Mouse (Mus musculus): ENCODE data around the gene Abcg5.

Abcg5 gene

DNA sequence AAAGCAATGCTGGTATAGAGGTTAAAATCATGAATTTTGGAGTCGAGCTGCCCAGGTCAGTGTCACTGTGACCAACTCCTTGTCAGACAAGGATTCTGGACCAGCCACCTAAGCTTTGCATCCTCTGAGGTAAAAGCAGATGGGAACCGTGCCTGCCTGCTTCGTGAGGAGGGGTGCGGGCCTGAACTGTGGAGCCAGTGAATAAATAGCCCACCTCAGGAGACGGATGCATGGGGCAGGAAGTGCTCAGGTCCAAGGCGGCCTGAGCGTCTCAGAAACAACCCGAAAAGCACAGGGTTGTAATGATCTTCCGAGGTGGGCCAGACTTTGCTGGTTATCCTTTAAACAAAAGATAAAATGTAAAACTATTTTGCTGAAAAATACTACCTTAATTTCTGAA lies 37.7 kb downstream of the Abcg5 start:
- no peak for DNase-seq (ENCODE audit: extremely low spot score)

GRCm38 (mm10) chr17:84644292-84645050 lies 38.3 kb downstream of the Abcg5 start:
- DNase-seq (ENCODE audit: extremely low spot score), result peak; percentile 32

DNA sequence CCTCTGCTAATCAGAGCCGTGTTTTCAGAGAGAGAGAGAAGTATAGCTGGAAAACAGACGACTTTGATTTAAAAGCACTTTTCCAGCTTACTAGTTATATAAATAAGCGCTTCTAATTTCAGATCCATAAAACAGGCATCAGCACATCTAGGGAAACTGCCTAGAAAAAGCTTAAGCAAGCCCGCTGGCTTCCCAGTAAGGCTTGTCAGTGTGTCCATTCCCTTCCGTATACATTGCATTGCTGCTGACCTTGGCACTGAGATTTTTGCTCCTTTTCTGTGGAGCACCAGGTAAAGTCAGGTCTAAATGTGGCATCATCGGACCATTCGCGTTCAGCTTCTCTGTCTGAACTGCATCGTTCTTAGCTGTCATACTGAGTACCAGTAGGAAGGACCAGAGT lies 40.5 kb downstream of the Abcg5 start:
- no peak for DNase-seq (ENCODE audit: extremely low spot score)

GRCm38 (mm10) chr17:84641893-84642292 lies 40.9 kb downstream of the Abcg5 start:
- DNase-seq (ENCODE audit: extremely low spot score), result peak; percentile 49

GRCm38 (mm10) chr17:84639796-84640378 lies 42.9 kb downstream of the Abcg5 start:
- DNase-seq (ENCODE audit: extremely low spot score), result no peak

DNA sequence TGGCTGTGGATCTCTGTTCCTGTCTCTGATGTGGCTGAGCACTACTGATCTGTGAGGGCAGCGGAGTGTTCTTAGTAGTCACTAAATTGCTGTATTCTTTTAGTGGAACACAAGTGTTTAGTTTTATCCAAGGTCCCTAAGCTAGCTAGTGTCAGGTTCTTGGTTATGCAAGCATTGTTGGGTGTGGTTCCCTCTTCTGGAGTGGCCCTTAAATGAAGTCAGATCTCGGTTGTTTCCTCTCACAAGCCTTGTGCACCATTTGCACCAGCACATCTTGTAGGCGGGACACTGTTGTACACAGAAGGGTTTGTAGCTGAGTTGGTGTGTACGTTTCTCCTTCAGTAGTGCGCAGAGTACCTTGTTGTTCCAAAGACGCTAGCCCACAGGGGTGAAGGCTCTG lies 44.8 kb downstream of the Abcg5 start:
- no peak for DNase-seq (ENCODE audit: extremely low spot score)

- no peak for DNase-seq (ENCODE audit: extremely low spot score)
Measured at GRCm38 (mm10) chr17:84636328-84636727, 46.5 kb downstream of the Abcg5 start.

- DNase-seq (ENCODE audit: extremely low spot score), result no peak
Measured at GRCm38 (mm10) chr17:84633443-84633842, 49.4 kb downstream of the Abcg5 start.

- no peak for DNase-seq (ENCODE audit: extremely low spot score)
Measured at GRCm38 (mm10) chr17:84631836-84632235, 51.0 kb downstream of the Abcg5 start.

DNA sequence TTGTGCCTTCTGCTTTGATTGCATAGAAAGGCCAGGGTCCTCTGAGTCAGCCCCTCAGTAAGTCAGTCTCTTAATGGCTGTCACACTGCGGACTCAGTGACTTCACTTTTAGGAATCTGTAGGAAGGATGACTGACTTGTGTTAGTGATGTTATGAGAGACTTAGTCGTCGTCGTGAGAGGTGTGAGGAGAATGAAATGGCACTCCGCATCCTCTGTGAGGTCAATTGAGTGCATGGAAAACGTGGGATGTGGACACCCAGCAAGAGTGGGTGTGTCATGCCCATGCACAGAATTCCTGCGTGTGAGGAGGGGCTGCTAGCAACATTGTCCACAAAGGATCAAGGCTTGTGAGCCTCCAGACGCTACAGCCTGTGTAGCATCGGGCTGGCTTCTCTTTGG lies 54.2 kb downstream of the Abcg5 start:
- DNase-seq (ENCODE audit: extremely low spot score), result no peak

DNA sequence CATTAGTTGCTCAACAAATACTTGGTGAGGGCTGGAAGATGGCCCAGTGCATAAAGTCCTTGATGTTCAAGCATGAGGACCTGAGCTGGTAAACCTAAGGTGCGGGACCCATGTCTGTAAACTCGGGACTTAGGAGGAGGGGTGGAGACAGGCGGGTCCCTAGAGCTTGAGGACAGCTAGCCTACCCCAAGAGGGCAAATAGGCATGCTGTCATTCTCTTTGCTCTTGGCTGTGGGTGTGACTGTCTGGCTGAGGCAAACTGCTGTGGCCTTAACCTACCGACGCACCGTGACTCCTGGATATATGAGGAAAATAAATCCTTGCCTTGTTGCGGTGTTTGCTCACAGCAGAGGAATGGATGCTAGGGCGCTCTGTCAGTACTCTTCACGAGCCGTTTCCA lies 55.1 kb downstream of the Abcg5 start:
- DNase-seq (ENCODE audit: extremely low spot score), result no peak

- peak; percentile 52 for DNase-seq (ENCODE audit: extremely low spot score)
Measured at GRCm38 (mm10) chr17:84626857-84627305, 55.9 kb downstream of the Abcg5 start.

DNA sequence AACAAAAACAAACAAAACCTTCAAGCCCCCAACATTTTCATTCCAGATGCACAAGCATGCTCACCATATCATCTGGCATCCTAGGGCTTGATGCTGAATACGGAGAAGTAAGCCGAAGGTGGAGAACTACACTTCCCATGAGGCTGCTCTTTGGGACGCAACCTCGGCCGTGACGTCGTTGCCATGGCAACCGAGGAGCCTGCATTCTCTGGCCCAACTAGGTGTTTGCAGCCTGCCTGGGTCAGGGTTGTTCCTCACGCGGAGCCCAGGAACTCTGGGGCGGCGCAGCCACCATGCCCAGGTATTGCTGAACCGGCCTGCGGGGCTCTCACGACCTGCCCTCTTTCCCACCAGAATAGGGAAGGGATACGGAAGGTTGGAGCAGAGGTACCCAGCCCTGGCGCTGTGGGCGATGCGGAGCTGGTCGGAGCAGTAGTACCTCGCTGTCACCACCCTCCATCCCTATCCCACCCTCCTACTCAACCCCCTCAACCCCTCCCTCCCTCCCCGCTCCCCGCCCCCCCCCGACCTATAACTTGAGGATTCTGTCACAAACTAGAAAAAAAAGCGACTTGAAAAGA lies 56.4 kb downstream of the Abcg5 start, which contains the start of gene Dync2li1:
Dync2li1 (plus strand) TSS at position 221 of the 581 bp plus-strand sequence.
- DNase-seq (ENCODE audit: extremely low spot score), result peak; percentile 92

DNA sequence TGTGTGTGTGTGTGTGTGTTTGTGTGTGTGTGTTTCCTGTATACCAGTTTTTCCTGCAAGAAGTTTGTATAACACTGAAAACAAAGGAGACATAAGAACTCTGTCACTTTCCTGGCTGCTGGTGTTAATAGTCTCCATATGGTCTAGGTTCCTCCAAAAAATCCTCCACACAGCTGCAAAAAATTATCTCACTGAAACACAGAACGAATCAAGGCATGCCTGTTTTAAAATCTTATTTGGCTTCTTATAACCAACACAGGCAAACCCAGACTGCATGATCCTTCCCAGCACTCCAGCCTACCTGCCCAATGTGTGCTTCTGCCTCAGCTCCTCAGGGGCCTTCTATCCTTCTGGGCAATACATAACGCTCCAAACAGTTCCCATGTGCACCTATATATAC lies 59.9 kb downstream of the Abcg5 start:
- DNase-seq (ENCODE audit: extremely low spot score), result no peak

- DNase-seq (ENCODE audit: extremely low spot score), result no peak
Measured at GRCm38 (mm10) chr17:84622028-84622427, 60.8 kb downstream of the Abcg5 start.

DNA sequence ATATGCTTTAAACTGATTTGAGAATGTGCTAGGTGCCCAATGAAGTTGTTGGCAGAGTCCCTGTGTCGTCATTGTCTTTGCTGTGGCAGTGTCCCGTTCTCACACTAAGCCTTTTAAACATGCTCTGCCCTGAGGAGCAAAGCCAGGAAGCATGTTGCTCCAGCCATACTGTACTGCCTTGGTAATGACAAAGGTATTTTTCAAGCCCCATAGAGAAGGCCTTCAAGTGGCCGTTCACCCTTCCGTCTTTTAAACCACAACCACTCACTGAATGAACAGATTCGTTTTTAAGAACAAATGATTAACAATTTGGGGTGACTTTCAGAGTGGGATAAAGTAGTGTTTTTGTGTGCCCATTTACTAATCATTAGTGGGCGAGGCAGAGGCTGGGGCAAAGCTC lies 61.6 kb downstream of the Abcg5 start:
- no peak for DNase-seq (ENCODE audit: extremely low spot score)

- no peak for DNase-seq (ENCODE audit: extremely low spot score)
Measured at GRCm38 (mm10) chr17:84620610-84621009, 62.2 kb downstream of the Abcg5 start.

GRCm38 (mm10) chr17:84620076-84620475 lies 62.7 kb downstream of the Abcg5 start:
- no peak for DNase-seq (ENCODE audit: extremely low spot score)

DNA sequence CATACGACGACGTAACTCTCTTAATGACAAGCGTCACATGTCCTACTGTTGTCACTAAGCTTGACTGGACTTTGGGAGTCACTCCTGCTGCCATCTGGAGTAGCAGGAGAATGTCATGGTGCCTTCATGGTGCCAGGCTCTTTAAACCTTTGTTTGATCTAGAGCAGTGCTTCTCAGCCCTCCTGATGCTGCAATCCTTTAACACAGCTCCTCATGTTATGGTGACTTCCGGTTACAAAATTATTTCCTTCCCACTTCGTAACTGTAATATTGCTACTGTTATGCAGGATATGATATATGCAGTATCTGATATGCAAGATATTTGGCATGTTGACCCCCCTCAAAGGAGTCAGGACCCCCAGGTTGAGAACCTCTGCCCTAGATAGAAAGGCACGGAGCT lies 63.7 kb downstream of the Abcg5 start:
- DNase-seq (ENCODE audit: extremely low spot score), result no peak

DNA sequence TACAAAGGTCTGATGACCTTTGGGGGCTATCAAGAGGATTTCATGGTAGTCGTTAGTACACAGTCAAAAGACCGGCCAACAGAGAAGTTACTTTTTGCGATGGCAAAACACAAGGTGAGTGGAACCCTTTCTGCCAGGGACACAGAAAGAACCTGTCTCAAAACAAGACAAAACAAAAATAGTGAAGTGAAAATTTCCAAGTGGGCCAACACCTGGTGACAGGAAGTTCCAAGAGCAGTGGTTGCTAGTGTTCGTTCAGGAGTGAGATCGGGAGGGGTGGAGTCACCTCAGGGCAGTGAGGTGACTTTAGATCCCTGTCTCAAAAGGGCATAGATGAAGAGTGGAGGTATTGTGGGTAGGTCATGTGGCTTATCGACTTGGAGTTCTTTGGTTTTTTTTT lies 64.9 kb downstream of the Abcg5 start:
- no peak for DNase-seq (ENCODE audit: extremely low spot score)

GRCm38 (mm10) chr17:84616526-84617074 lies 66.2 kb downstream of the Abcg5 start:
- no peak for DNase-seq (ENCODE audit: extremely low spot score)

- DNase-seq (ENCODE audit: extremely low spot score), result no peak
Measured at GRCm38 (mm10) chr17:84615811-84616210, 67.0 kb downstream of the Abcg5 start.

DNA sequence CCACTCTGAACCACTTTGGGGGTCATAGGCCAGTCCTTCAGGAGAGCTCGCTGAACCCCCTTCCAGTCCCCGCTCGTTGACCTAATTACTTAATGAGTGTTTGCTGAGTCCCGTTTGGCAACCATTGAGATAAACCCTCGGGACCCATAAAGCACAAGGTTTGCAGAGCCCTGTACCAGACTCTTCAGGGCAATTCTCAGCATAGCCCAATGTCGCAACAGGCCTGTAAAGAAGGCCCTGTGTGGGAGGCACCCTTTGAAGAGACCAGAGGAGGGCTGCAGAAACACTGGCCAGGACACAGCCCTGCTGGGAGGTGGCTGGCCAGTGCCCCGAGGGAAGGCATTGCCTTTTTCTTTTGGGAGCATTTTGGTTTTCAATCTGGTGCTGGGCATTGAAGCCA lies 70.8 kb downstream of the Abcg5 start:
- DNase-seq (ENCODE audit: extremely low spot score), result no peak
